Mouse (Mus musculus) E14TG2a.4 (cell line): Measurements from ENCODE around the gene D6Ertd527e.

ENCODE experiments used
- CTCF ChIP-seq: conservative IDR thresholded peaks from 2 replicates; pipeline ENCODE4 v1.5.1; 2014; ENCODE audit warnings: low read length
- NANOG ChIP-seq: IDR thresholded peaks from 2 replicates; pipeline ENCODE4 v1.6.1; 2014; ENCODE audit warnings: borderline replicate concordance, low read length, mixed read lengths
- POU5F1 ChIP-seq: IDR thresholded peaks from 2 replicates; pipeline ENCODE4 v1.6.1; 2014; ENCODE audit warnings: low read length, borderline replicate concordance

DNA sequence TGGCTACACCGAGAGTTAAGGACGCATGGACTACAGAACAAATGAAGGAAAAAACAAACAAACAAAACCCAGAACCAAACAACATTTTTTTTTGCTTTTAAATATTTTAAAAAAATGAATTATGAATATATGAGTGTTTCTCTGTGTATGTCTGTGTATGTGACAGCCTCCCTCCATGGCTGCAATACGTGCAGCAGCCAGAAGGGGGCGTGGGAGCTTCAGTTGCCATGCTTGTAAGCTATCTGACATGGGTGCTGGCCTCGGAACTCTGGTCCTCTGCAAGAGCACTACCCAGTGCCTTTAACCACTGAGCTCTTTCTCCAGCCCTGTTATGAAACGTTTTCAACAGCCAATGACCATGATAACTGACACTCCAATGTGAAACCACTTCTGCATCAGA is 16.1 kb downstream of the D6Ertd527e start:
- TF ChIP-seq CTCF (peak; percentile 88), NANOG (no peak), POU5F1 (no peak)
